In genomic region chr11:108920158-108920635, GRCm38 (mm10) we compare ENCODE assay signal across 7 mouse cellular contexts. TPM values are rescaled to one million over a fixed set of nuclear protein-coding genes. Genes with fewer than 3 reads are reported as not detected.
DNase-seq lines count a peak whose midpoint lies in the region; ATAC-seq and TF ChIP-seq lines count a peak whose summit lies in the region.

Gene Axin2 (plus strand): TSS chr11:108920349.

- no peaks in the 10 kb centered on the region for H3K4me1 ChIP-seq in bone marrow macrophage, adult 2 months (ENCODE audit: control insufficient read depth, insufficient read depth, low read length)
- H3K4me1 ChIP-seq in embryonic facial prominence, embryonic 13.5 days: peaks cover 36% of the 10 kb centered on the region
- peaks cover 49% of the 10 kb centered on the region for H3K4me1 ChIP-seq in limb, embryonic 13.5 days
- peaks cover 58% of the 10 kb centered on the region for H3K4me1 ChIP-seq in midbrain, embryonic 15.5 days

- peak within 1 kb of the TSS; percentile 42 for H3K4me3 ChIP-seq in bone marrow macrophage, adult 2 months (ENCODE audit: insufficient read depth, low read length)
- peak within 1 kb of the TSS; percentile 91 for H3K4me3 ChIP-seq in embryonic facial prominence, embryonic 13.5 days
- H3K4me3 ChIP-seq in limb, embryonic 13.5 days: peak within 1 kb of the TSS; percentile 85
- peak within 1 kb of the TSS; percentile 74 for H3K4me3 ChIP-seq in midbrain, embryonic 15.5 days

- no peak within 1 kb of the TSS for H3K27ac ChIP-seq in bone marrow macrophage, adult 2 months (ENCODE audit: insufficient read depth, low read depth, low read length)
- peak within 1 kb of the TSS; percentile 100 for H3K27ac ChIP-seq in embryonic facial prominence, embryonic 13.5 days
- peak within 1 kb of the TSS; percentile 100 for H3K27ac ChIP-seq in limb, embryonic 13.5 days
- H3K27ac ChIP-seq in midbrain, embryonic 15.5 days: peak within 1 kb of the TSS; percentile 98

- H3K9ac ChIP-seq in embryonic facial prominence, embryonic 13.5 days: peak within 1 kb of the TSS; percentile 97
- peak within 1 kb of the TSS; percentile 97 for H3K9ac ChIP-seq in limb, embryonic 13.5 days
- H3K9ac ChIP-seq in midbrain, embryonic 15.5 days: peak within 1 kb of the TSS; percentile 96

- no peak for TF ChIP-seq CTCF in bone marrow macrophage, adult 2 months (IDR thresholded peaks at IDR 0.05; ENCODE audit: low read depth, low read length)

- TF ChIP-seq POLR2A in bone marrow macrophage, adult 2 months (IDR thresholded peaks at IDR 0.05; ENCODE audit: borderline replicate concordance, low read depth, low read length): no peak

- ATAC-seq in embryonic facial prominence, embryonic 13.5 days (ENCODE audit: insufficient number of reproducible peaks, insufficient read depth, low FRiP score, low TSS enrichment, low read depth): peak; percentile 89
- ATAC-seq in limb, embryonic 13.5 days (ENCODE audit: low FRiP score, low read depth): peak; percentile 91
- peak; percentile 93 for ATAC-seq in midbrain, embryonic 15.5 days (replicated peaks)

- H3K36me3 ChIP-seq in embryonic facial prominence, embryonic 13.5 days: no peaks in the 10 kb centered on the region
- H3K36me3 ChIP-seq in limb, embryonic 13.5 days: peaks cover 6% of the 10 kb centered on the region; the same call in 1 of the 2 replicates
- no peaks in the 10 kb centered on the region for H3K36me3 ChIP-seq in midbrain, embryonic 15.5 days (replicated peaks)

- H3K27me3 ChIP-seq in embryonic facial prominence, embryonic 13.5 days: no peaks in the 10 kb centered on the region
- no peaks in the 10 kb centered on the region for H3K27me3 ChIP-seq in limb, embryonic 13.5 days
- H3K27me3 ChIP-seq in midbrain, embryonic 15.5 days (replicated peaks): no peaks in the 10 kb centered on the region

- 1% methylated on average over 53 of the region's 53 CpGs for WGBS in embryonic facial prominence, embryonic 13.5 days
- WGBS in limb, embryonic 13.5 days: under 1% methylated on average over 49 of the region's 53 CpGs
- under 1% methylated on average over 46 of the region's 53 CpGs for WGBS in midbrain, embryonic 15.5 days

- peak within 1 kb of the TSS; percentile 90 for H3K4me2 ChIP-seq in embryonic facial prominence, embryonic 13.5 days
- peak within 1 kb of the TSS; percentile 88 for H3K4me2 ChIP-seq in limb, embryonic 13.5 days (replicated peaks)
- peak within 1 kb of the TSS; percentile 94 for H3K4me2 ChIP-seq in midbrain, embryonic 15.5 days

- peaks cover 6% of the 10 kb centered on the region; the same call in 1 of the 2 replicates for H3K9me3 ChIP-seq in embryonic facial prominence, embryonic 13.5 days
- H3K9me3 ChIP-seq in limb, embryonic 13.5 days: no peaks in the 10 kb centered on the region
- H3K9me3 ChIP-seq in midbrain, embryonic 15.5 days: no peaks in the 10 kb centered on the region

- peak; percentile 84 for DNase-seq in heart, adult 8-10 months (ENCODE audit: low spot score)
- peak; percentile 87 for DNase-seq in kidney, adult 8-10 months
- DNase-seq in spleen, postnatal 10 days (ENCODE audit: low spot score in 2 of 2): peak; percentile 33 to 72

RNA-seq across cellular contexts. Expression of gene Axin2, which starts in this region (rescaled TPM):
- polyA plus RNA-seq in bone marrow macrophage, adult 2 months (2012; ENCODE audit: insufficient read depth, insufficient read length, missing spikeins): not detected in 2 replicates
- polyA plus RNA-seq in embryonic facial prominence, embryonic 13.5 days (2015; fragmentation: Nextera tagmentation; extraction: Ambion mirVana): 17.4 and 25.1 TPM in 2 replicates
- 1 to 10 TPM; 3.7 to 7.3 (median 4.8) TPM for total RNA-seq in heart, adult 8-10 months (2022)
- 18.1 and 19.7 TPM in 2 replicates for polyA plus RNA-seq in limb, embryonic 13.5 days (2015; fragmentation: Nextera tagmentation; extraction: Ambion mirVana)
- polyA plus RNA-seq in midbrain, embryonic 15.5 days (2015; fragmentation: Nextera tagmentation; extraction: Ambion mirVana): 13.2 and 13.5 TPM in 2 replicates

Comparison
In these comparisons a context has a peak if more than half of its experiments do, and no peak if none do; other contexts are left out.
1. RNA of gene Axin2 (polyA plus RNA-seq): 17.4 to 25.1 TPM in embryonic facial prominence, embryonic 13.5 days, 18.1 to 19.7 TPM in limb, embryonic 13.5 days and 13.2 to 13.5 TPM in midbrain, embryonic 15.5 days; not detected in bone marrow macrophage, adult 2 months; every median in the first group is over 10 times any median in the second.
2. Peak in every context shown above with its lines, with median percentiles within 50 percentile points of each other: H3K4me3 ChIP-seq, ATAC-seq, H3K4me2 ChIP-seq, H3K9ac ChIP-seq and DNase-seq.